Mouse (Mus musculus) heart, embryonic 10.5 days (tissue): ENCODE measurements around the gene Isg15. TPM values are rescaled to one million over a fixed set of nuclear protein-coding genes. Genes with fewer than 3 reads are reported as not detected.
A peak's percentile ranks its signal among the peaks of the same experiment; 100 is the strongest.

Experiments
- DNase-seq: peaks from one replicate; pipeline ENCODE4 v3.0.0-alpha.2; 2017; ENCODE audit warnings: low spot score
- H3K27ac ChIP-seq: fragments of 300-500 bp; sonication (generic); 2 replicates; pipeline ENCODE4 v1.5.1; 2016; ENCODE audit warnings: mild to moderate bottlenecking
- H3K27me3 ChIP-seq: fragments of 300-500 bp; sonication (generic); 2 replicates; pipeline ENCODE4 v1.6.1; 2016; ENCODE audit warnings: mild to moderate bottlenecking; ENCODE audit not compliant: poor library complexity, insufficient read depth, severe bottlenecking
- H3K36me3 ChIP-seq: fragments of 300-500 bp; sonication (generic); 2 replicates; pipeline ENCODE4 v1.6.1; 2016; ENCODE audit warnings: mild to moderate bottlenecking, moderate library complexity
- H3K4me1 ChIP-seq: fragments of 300-500 bp; sonication (generic); 2 replicates; pipeline ENCODE4 v1.6.1; 2016; ENCODE audit warnings: mild to moderate bottlenecking
- H3K4me3 ChIP-seq: fragments of 300-500 bp; sonication (generic); 2 replicates; pipeline ENCODE4 v1.5.1; 2016; ENCODE audit warnings: mild to moderate bottlenecking, moderate library complexity
- H3K9me3 ChIP-seq: fragments of 300-500 bp; sonication (generic); 2 replicates; pipeline ENCODE4 v1.6.1; 2016; ENCODE audit warnings: mild to moderate bottlenecking, moderate library complexity
- WGBS: fragments of 180-500 bp; shearing (Covaris S2); methylation state at CpG from one replicate; pipeline ENCODE4 v1.1.7; 2016; 5-methylcytosine and 5-hydroxymethylcytosine counted together
- polyA plus RNA-seq: library from polyadenylated mRNA; unstranded; fragments of >200 nt; fragmentation: Nextera tagmentation; extraction: Ambion mirVana; gene quantifications from 2 replicates; pipeline ENCODE4 v1.2.1, GENCODE M21; 2016

The Isg15 gene
- polyA plus RNA-seq, 1 experiment from 2014 or later: not detected

DNA sequence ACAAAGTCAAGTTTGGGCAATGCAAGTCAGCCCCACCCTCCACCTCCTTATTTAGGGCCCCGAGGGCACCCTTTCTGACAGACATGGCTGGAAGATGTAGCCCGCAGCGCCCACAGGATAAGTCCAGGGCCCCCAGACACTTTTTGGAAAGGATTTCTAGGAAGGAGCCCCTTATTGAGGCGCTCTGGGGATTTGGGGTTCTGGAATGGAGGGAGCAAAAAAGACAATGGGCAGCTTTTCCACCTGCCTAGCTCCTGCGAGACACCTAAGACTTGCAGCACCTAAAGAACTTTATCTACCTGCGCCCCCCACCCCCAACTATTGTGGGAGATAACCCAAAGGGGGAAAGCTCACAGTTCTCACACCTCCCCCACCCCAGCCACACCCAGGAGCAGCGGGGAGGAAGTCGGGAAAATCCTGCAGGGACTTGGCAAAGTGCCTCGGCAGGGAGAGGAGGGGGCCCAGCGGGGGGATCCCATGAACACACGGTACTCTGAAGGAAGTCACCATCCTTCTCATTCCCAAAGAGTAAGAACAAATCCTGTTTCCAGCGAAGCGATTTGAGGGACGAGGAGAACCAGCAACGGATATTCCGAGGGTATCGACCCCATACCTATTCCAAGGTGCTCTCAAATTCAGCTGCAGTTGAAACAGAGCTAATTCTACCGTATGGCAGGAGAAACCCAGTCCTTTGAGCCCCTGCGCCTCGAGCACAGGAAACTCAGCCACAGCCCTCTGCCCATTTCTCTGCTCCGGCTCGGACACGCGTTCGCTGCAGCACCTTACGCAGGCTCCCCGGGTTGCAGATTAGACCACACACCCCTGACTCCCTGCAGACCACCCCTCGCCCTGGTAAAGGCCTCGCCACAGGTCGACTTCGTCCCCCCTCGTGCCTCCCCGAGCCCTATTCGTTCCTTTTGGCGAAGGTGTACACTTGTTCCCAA lies 4.4 kb downstream of the Isg15 start:
- 3% methylated on average over 35 of the region's 35 CpGs for WGBS
- no peaks in the 10 kb centered on the region for H3K9me3 ChIP-seq
- H3K4me3 ChIP-seq: peak overlapping the region; percentile 94
- H3K4me1 ChIP-seq: peaks cover 52% of the 10 kb centered on the region
- H3K36me3 ChIP-seq: peaks cover 33% of the 10 kb centered on the region
- peak; percentile 82 for DNase-seq
- H3K27me3 ChIP-seq: no peaks in the 10 kb centered on the region
- H3K27ac ChIP-seq: peak overlapping the region; percentile 96

DNA sequence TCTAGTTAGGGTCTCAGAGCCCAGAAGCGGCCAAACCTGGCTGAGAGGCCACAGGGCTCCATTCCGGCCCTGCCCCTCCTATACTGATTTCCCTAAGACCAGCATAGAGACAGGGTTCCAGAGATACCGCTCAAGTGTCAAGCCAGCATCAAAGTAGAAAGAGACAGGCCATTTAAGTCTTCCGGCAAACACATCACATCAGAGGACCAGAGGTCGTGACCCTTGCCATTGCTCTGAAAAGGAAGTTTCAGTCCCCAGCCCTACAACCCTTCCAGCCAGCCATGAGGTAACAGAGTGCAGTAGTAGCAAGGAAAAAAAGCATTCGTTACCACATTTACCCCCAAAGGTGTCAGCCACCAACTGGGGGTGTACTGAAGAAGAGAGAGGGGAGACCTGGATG lies 6.3 kb downstream of the Isg15 start:
- Histone ChIP-seq H3K36me3 (peaks cover 50% of the 10 kb centered on the region), H3K27ac (no peak overlapping the region), H3K9me3 (no peaks in the 10 kb centered on the region), H3K4me3 (peak overlapping the region; percentile 12; the same call in 1 of the 2 replicates), H3K4me1 (peaks cover 71% of the 10 kb centered on the region), H3K27me3 (no peaks in the 10 kb centered on the region)
- no peak for DNase-seq
- WGBS: 31% methylated on average over 6 of the region's 6 CpGs

DNA sequence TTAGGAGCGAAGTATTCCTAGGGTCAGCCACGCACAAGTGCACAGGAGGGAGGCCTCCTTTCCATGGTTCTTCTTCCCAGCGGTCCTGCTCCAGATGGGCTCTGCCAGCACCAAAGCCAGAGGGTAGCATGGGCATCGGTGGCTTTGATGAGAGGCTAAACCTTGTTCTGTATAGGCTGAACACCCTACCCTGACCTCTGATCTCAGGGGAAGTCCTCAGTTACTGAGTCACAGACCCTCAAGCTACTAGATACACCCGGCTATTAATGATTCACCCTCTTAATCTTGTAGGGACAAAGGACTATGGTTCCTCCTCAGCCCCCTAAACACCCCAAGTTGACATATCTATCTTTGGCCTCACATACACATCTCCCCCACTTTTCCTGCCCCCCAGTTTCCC lies 6.7 kb downstream of the Isg15 start:
- Histone ChIP-seq H3K4me1 (peaks cover 75% of the 10 kb centered on the region), H3K27me3 (no peaks in the 10 kb centered on the region), H3K36me3 (peaks cover 50% of the 10 kb centered on the region), H3K9me3 (no peaks in the 10 kb centered on the region), H3K4me3 (0 out of 2 replicates have a peak overlapping the region, but pooled peaks have one; percentile 12), H3K27ac (no peak overlapping the region)
- 68% methylated on average over 5 of the region's 5 CpGs for WGBS
- no peak for DNase-seq

DNA sequence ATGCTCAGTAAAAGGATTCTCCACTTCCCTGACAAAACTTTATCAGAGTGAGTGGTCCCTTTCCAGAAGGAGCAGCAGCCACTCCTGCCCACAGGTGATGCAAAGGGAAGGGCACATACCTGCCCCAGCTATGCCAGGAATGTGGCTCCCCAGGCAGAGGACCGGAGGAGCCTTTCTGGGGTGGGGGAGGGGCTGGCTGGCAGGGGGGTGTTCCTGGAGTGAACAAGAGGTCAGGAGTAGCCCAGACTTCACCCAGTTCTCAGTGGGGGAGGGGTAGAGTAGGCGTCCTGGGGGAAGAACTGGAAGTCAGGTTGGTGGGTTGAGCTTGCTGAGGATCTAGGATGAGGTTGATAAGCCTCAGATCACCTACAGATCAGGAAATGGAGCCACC lies 7.4 kb downstream of the Isg15 start:
- H3K36me3 ChIP-seq: peaks cover 50% of the 10 kb centered on the region
- H3K9me3 ChIP-seq: no peaks in the 10 kb centered on the region
- H3K4me1 ChIP-seq: peaks cover 82% of the 10 kb centered on the region
- WGBS: 6% methylated on average over 2 of the region's 2 CpGs
- no peak for DNase-seq
- no peaks in the 10 kb centered on the region for H3K27me3 ChIP-seq
- H3K27ac ChIP-seq: peak overlapping the region; percentile 57
- peak overlapping the region; percentile 29 for H3K4me3 ChIP-seq

DNA sequence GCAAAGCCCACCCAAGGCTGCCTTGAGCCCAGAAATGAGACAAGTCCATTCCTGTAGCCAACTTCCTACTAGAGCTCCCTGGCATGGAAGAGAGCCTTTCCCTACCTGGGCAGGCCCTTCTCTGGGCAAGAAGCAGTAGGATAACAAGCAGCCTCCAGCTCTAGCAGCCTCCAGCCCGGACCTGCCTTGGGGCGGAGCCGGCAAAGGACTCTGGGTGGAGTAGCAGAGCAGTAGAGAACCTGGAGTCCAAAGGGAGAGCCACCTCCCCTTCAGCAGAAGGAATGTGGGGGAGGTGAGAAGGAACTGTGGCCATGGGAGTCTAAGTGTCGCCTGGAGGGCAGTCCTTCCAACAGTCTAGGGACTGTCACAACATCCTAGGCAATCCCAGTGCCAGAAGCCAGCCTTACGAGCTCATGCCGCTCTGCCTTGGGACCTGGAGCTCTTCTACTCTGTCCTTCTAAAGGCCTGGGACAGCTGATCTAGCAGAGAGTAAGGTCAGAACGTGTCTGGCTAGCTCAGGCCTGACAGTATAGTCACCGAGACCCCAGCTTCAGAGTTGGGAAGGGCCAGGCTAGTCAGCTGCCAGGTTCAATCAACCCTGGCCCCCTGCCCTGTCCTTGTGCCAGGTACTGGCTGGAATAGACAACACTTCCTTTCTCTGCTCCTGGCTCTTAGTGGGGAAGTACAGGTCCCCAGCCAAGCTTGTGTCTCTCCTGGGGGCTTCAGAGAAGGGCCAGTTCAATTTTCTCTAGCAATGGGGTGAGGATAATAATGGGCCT lies 8.0 kb downstream of the Isg15 start:
- DNase-seq: no peak
- Histone ChIP-seq H3K27me3 (no peaks in the 10 kb centered on the region), H3K27ac (peak overlapping the region; percentile 57), H3K36me3 (peaks cover 50% of the 10 kb centered on the region), H3K4me3 (peak overlapping the region; percentile 29; the same call in 1 of the 2 replicates), H3K4me1 (peaks cover 84% of the 10 kb centered on the region), H3K9me3 (no peaks in the 10 kb centered on the region)
- 34% methylated on average over 8 of the region's 8 CpGs for WGBS

DNA sequence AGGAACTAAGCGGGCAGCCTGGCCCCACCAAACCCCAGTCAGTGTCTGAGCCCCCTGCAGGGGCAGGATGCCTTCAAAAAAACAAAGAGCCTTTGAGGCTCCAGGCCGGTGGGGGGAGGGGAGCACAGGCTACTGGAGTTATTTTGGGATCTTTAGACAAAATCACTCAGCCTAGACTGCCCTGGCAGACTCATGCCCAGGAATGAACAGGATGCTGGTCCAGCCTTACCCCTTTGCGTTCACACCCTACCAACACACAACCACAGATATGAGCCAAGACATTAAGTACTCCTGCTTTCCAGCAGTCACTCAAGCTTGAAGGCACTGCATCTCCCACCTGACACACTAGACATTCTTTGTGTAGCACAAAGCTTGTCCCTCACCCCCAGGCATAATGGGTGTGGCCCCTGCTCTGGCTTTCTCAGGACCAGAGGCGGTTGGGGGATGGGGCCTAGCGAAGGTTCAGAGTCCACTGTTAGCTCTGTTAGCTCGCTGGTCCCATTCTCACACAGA lies 11.8 kb downstream of the Isg15 start:
- H3K4me3 ChIP-seq: peak overlapping the region; percentile 34
- H3K9me3 ChIP-seq: no peaks in the 10 kb centered on the region
- peak overlapping the region; percentile 83 for H3K27ac ChIP-seq
- no peaks in the 10 kb centered on the region for H3K27me3 ChIP-seq
- peaks cover 88% of the 10 kb centered on the region for H3K4me1 ChIP-seq
- peaks cover 55% of the 10 kb centered on the region for H3K36me3 ChIP-seq
- 8% methylated on average over 6 of the region's 6 CpGs for WGBS
- no peak for DNase-seq

DNA sequence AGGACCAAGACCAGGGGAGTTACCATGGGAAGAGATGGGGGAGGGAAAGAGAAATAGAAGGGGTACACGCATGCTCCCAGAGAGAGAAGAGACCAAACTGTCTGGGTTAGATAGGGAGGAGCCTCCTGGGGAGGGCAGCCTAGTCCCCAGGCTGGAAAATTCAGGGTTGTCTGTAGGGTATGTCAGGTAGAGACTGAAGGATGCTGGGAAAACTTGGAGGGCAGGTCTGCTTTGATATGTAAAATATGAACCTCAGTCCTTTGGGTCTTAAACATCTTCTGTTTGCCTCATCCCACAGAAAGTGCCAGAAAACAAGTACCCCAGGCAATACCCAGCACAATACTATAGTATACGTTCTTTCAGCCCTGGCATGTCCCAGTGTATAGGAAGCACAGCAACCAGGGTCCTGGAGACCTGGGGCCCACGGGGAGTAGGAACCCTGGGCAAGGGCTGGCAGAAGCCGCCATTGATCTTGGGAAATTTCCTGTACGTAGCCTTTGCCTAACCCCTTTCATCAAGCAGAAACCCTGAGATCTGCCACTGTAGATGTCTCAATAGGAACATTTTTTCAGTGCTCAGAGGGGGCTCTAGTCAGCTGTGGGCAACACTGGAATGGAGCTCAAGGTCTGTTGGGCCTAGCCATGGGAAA lies 12.3 kb downstream of the Isg15 start:
- DNase-seq: no peak
- H3K9me3 ChIP-seq: no peaks in the 10 kb centered on the region
- WGBS: 54% methylated on average over 5 of the region's 5 CpGs
- H3K4me3 ChIP-seq: peak overlapping the region; percentile 34; the same call in 1 of the 2 replicates
- peaks cover 51% of the 10 kb centered on the region for H3K36me3 ChIP-seq
- peak overlapping the region; percentile 83 for H3K27ac ChIP-seq
- H3K27me3 ChIP-seq: no peaks in the 10 kb centered on the region
- peaks cover 82% of the 10 kb centered on the region for H3K4me1 ChIP-seq

DNA sequence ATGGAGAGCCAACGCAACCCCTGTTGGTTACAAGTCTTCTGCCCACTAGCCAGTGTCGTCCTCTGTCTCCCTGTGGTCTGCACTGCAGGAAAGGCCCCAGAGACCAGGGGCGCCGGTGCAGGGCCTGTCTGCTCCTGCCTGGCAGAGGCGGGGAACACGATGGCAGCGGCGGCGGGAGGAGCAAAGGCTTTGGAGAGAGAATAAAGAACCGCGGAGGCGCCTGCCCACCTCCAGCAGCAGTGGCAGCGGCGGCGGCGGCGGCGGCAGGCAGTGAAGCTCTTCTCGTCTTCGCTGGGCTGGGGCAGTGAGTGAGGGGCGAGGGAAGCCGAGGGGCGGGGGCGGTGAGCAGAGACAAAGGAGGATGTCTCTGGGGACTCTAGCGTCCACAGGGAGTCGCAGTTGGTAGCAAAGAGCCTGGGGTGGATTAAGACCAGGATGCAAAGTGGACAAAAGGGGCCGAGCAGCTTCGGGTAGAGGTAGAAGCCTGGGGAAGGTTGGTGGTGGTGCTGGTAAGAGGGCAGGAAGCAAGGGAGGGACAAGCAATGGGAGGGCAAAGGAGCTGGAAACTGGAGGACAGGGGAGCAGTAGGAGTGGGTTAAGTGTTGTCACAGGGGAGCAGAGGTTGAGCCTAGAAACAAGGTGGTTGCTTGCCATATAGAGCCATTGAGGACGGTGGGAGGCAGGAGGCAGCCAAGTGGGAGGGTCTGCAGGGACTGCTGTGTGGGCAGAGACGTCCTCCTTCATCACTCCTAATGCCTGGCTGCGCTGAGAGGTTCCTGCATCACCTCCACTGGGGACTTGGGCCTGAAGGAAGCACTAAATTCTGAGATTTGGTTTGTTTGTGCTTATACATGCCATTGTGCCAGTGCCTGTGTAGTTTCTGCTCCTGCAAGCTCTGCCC lies 14.4 kb downstream of the Isg15 start:
- Histone ChIP-seq H3K4me3 (peak overlapping the region; percentile 57), H3K9me3 (no peaks in the 10 kb centered on the region), H3K27me3 (no peaks in the 10 kb centered on the region), H3K4me1 (peaks cover 67% of the 10 kb centered on the region), H3K36me3 (peaks cover 54% of the 10 kb centered on the region), H3K27ac (peak overlapping the region; percentile 80)
- DNase-seq: no peak
- 10% methylated on average over 31 of the region's 31 CpGs for WGBS

DNA sequence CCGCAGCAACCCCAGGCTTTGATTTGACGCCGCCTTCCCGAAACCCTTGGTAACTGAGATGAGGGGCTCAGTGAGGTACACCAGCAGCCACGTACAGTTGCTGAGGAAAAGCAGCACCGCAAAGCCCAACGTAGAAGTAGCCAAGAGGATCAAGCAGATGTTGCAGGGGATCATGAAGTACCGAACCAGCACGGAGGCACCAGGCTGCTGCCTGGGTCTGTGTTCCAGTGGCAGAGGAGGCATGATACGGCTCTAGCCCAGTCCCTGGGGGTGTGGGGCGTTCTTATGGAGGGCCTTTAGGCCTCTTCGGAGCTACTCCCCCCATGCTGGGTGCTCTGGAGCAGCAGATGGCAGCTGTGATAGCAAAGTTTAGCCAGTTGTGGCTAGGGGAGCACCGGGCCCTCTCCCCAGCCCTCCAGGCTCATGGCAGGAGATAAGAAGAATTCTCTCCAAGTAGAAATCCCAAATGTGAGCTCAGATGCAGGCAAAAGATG lies 15.1 kb downstream of the Isg15 start:
- WGBS: 62% methylated on average over 13 of the region's 13 CpGs
- H3K4me3 ChIP-seq: peak overlapping the region; percentile 57
- no peaks in the 10 kb centered on the region for H3K9me3 ChIP-seq
- H3K27me3 ChIP-seq: no peaks in the 10 kb centered on the region
- no peak for DNase-seq
- peaks cover 47% of the 10 kb centered on the region for H3K36me3 ChIP-seq
- H3K27ac ChIP-seq: peak overlapping the region; percentile 80
- H3K4me1 ChIP-seq: peaks cover 60% of the 10 kb centered on the region

DNA sequence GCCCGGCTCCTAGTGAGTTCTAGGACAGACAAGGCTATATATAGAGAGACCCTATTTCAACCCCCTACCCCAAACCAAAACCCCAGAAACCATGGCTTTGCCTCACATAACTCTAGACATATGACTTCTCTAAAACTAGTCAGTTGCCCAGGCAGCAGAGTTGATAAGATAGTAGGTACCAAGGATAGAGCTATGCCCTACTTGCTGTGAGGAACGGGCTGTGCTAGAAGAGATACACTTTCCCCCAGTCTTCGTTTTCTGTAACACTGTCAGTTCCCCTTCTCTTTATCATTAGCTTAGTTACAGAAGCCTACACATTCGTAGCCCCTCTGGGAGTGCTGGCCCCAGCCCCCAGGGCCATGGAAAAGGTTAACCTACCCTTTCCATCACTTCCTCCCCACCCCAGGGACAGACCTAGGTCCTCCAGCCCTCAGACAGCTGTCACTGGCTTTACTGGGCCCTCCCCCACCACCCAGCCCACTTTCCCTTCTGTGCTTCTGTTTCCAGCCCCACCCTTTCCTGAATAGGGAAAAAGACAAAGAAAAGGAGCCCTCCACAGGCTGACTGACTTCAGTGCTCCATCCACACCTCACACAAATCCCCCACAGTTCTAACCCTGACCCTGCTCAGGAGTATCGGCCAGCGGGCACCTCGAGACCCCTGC lies 16.2 kb downstream of the Isg15 start:
- peaks cover 44% of the 10 kb centered on the region for H3K36me3 ChIP-seq
- no peaks in the 10 kb centered on the region for H3K9me3 ChIP-seq
- DNase-seq: no peak
- no peaks in the 10 kb centered on the region for H3K27me3 ChIP-seq
- 0 out of 2 replicates have a peak overlapping the region, but pooled peaks have one; percentile 45 for H3K27ac ChIP-seq
- peaks cover 49% of the 10 kb centered on the region for H3K4me1 ChIP-seq
- 0 out of 2 replicates have a peak overlapping the region, but pooled peaks have one; percentile 57 for H3K4me3 ChIP-seq
- WGBS: 65% methylated on average over 7 of the region's 7 CpGs

DNA sequence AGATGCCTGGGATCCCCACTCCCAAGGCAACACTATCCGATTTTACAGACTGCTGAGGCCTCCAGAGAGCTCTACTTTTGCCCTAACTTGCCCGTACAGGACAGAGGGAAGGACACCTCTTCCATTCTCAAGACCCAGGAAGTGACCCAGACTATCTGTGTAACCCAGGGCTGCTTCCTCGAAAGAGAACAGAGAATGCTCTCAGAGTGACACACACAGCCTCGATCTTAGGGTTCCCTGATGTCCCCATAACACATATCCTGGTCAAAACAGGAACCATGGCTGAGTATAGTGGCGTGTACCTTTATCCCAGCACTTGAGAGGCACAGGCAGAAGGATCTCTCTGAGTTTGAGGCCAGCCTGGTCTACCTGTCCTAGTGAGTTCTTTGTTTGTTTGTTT lies 16.9 kb downstream of the Isg15 start:
- Histone ChIP-seq H3K4me1 (peaks cover 42% of the 10 kb centered on the region), H3K9me3 (no peaks in the 10 kb centered on the region), H3K36me3 (peaks cover 51% of the 10 kb centered on the region), H3K4me3 (no peak overlapping the region), H3K27ac (no peak overlapping the region), H3K27me3 (no peaks in the 10 kb centered on the region)
- no peak for DNase-seq
- WGBS: 74% methylated on average over 5 of the region's 5 CpGs
